Comparison of ENCODE assay signal across 8 mouse cellular contexts in the genomic region with DNA sequence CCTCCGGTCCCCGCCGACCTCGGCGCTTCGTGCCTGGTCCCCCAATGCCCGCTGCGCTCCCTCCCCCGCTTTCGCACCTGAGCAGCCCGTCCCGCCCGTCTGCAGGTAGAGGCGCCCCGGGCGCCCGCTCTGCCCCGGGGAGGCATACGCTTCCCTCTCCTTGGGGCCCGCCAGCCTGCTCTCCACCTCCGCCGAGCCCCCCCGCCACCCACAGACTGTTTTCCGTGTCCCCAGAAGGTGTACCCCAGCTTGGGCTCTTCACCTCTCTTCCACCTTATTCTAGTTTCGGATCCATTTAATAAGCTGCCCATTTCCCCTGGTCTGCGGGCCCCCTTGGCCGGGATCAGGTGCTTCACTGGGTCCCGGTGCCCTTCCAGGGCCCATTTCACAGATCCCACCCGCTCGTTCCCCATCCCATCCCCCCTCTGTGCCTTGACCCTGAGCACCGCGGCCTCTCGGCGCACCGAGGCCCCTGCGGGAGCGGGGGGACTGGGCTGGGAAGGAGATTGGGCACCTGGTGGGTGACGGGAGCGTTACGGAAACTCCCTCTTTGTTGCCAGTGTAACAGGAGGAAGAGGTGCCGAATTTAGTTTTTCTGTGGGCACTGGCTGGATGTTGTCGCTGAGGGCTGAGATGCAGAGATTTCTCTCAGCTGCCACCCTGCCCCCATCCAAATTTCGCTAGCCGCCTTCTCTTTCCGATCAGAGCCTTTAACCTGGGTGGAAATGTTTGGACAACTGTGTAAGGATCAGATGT. TPM values are rescaled to one million over a fixed set of nuclear protein-coding genes. Genes with fewer than 3 reads are reported as not detected.
DNase-seq lines count a peak whose midpoint lies in the region; ATAC-seq and TF ChIP-seq lines count a peak whose summit lies in the region.

No protein-coding gene starts in this region.

- no peaks in the 10 kb centered on the region for H3K36me3 ChIP-seq in C2C12 (ENCODE audit: control insufficient read depth, insufficient read depth)
- no peaks in the 10 kb centered on the region for H3K36me3 ChIP-seq in embryonic facial prominence, embryonic 14.5 days (ENCODE audit: control insufficient read depth, insufficient read depth, low read length)
- H3K36me3 ChIP-seq in heart, embryonic 13.5 days: no peaks in the 10 kb centered on the region
- no peaks in the 10 kb centered on the region for H3K36me3 ChIP-seq in kidney, postnatal 0 days (ENCODE audit: insufficient read depth, low read length)
- no peaks in the 10 kb centered on the region for H3K36me3 ChIP-seq in liver, embryonic 15.5 days (replicated peaks)
- H3K36me3 ChIP-seq in neural tube, embryonic 11.5 days (ENCODE audit: control insufficient read depth, insufficient read depth, low read length): no peaks in the 10 kb centered on the region

- peak overlapping the region; percentile 88 for H3K9ac ChIP-seq in embryonic facial prominence, embryonic 14.5 days (ENCODE audit: low read depth, low read length)
- H3K9ac ChIP-seq in heart, embryonic 13.5 days: peak overlapping the region; percentile 88
- peak overlapping the region; percentile 81 for H3K9ac ChIP-seq in kidney, postnatal 0 days (ENCODE audit: low read depth, low read length)
- H3K9ac ChIP-seq in liver, embryonic 15.5 days: peak overlapping the region; percentile 72
- peak overlapping the region; percentile 76 for H3K9ac ChIP-seq in neural tube, embryonic 11.5 days (ENCODE audit: low read length)

- peak; percentile 58 for DNase-seq in adrenal gland, postnatal 10 days
- peak; percentile 41 for DNase-seq in embryonic facial prominence, embryonic 14.5 days (ENCODE audit: low spot score)
- no peak for DNase-seq in kidney, postnatal 0 days (ENCODE audit: low spot score)
- DNase-seq in neural tube, embryonic 11.5 days (ENCODE audit: low spot score): peak; percentile 35
- peak; percentile 38 for DNase-seq in testis, postnatal 14 days (ENCODE audit: low spot score)

- H3K4me1 ChIP-seq in embryonic facial prominence, embryonic 14.5 days (ENCODE audit: control insufficient read depth, insufficient read depth, low read length): peaks cover 27% of the 10 kb centered on the region
- peaks cover 35% of the 10 kb centered on the region for H3K4me1 ChIP-seq in heart, embryonic 13.5 days
- H3K4me1 ChIP-seq in kidney, postnatal 0 days (replicated peaks; ENCODE audit: insufficient read depth, low read length): peaks cover 13% of the 10 kb centered on the region
- peaks cover 40% of the 10 kb centered on the region for H3K4me1 ChIP-seq in liver, embryonic 15.5 days (replicated peaks)
- H3K4me1 ChIP-seq in neural tube, embryonic 11.5 days (ENCODE audit: control insufficient read depth, insufficient read depth, low read length): peaks cover 2% of the 10 kb centered on the region; the same call in 1 of the 2 replicates

- H3K4me3 ChIP-seq in C2C12 (ENCODE audit: insufficient read depth, poor library complexity, severe bottlenecking): peak overlapping the region; percentile 64
- H3K4me3 ChIP-seq in embryonic facial prominence, embryonic 14.5 days (ENCODE audit: low read depth, low read length): peak overlapping the region; percentile 91
- peak overlapping the region; percentile 96 for H3K4me3 ChIP-seq in heart, embryonic 13.5 days
- H3K4me3 ChIP-seq in kidney, postnatal 0 days (replicated peaks; ENCODE audit: low read depth, low read length): peak overlapping the region; percentile 74
- peak overlapping the region; percentile 71 for H3K4me3 ChIP-seq in liver, embryonic 15.5 days (replicated peaks)
- H3K4me3 ChIP-seq in neural tube, embryonic 11.5 days (ENCODE audit: low read depth, low read length): peak overlapping the region; percentile 85

- ATAC-seq in embryonic facial prominence, embryonic 14.5 days (ENCODE audit: low read depth): no peak; the same call in 1 of the 2 replicates
- peak; percentile 15; the same call in 1 of the 2 replicates for ATAC-seq in heart, embryonic 13.5 days (ENCODE audit: extremely low read depth, insufficient number of reproducible peaks, low FRiP score, low TSS enrichment)
- ATAC-seq in kidney, postnatal 0 days (replicated peaks; ENCODE audit: low FRiP score, low read depth): peak; percentile 14; the same call in 1 of the 2 replicates
- no peak; the same call in 1 of the 2 replicates for ATAC-seq in liver, embryonic 15.5 days (ENCODE audit: insufficient read depth)
- ATAC-seq in neural tube, embryonic 11.5 days (ENCODE audit: insufficient read depth, low FRiP score, low TSS enrichment): peak; percentile 8; the same call in 1 of the 2 replicates

- peak overlapping the region; percentile 84 for H3K27ac ChIP-seq in embryonic facial prominence, embryonic 14.5 days (replicated peaks; ENCODE audit: low read depth, low read length)
- H3K27ac ChIP-seq in heart, embryonic 13.5 days (replicated peaks): peak overlapping the region; percentile 87
- H3K27ac ChIP-seq in kidney, postnatal 0 days: peak overlapping the region; percentile 81
- H3K27ac ChIP-seq in liver, embryonic 15.5 days (replicated peaks): peak overlapping the region; percentile 48
- peak overlapping the region; percentile 77 for H3K27ac ChIP-seq in neural tube, embryonic 11.5 days (ENCODE audit: low read depth, low read length)

- no peaks in the 10 kb centered on the region for H3K27me3 ChIP-seq in C2C12 (ENCODE audit: control insufficient read depth, insufficient read depth, insufficient read length)
- H3K27me3 ChIP-seq in embryonic facial prominence, embryonic 14.5 days (replicated peaks; ENCODE audit: control insufficient read depth, insufficient read depth, low read length): no peaks in the 10 kb centered on the region
- no peaks in the 10 kb centered on the region for H3K27me3 ChIP-seq in heart, embryonic 13.5 days (replicated peaks)
- H3K27me3 ChIP-seq in kidney, postnatal 0 days (ENCODE audit: insufficient read depth, low read length): no peaks in the 10 kb centered on the region
- peaks cover 43% of the 10 kb centered on the region for H3K27me3 ChIP-seq in liver, embryonic 15.5 days
- no peaks in the 10 kb centered on the region for H3K27me3 ChIP-seq in neural tube, embryonic 11.5 days (ENCODE audit: control insufficient read depth, insufficient read depth, low read length)

- H3K79me3 ChIP-seq in C2C12 (ENCODE audit: low read depth): peaks cover 34% of the 10 kb centered on the region

- peak overlapping the region; percentile 73 for H3ac ChIP-seq in C2C12 (ENCODE audit: control insufficient read depth, insufficient read length, low read depth)

- no peak for TF ChIP-seq CTCF in C2C12 (IDR thresholded peaks at IDR 0.05; ENCODE audit: control insufficient read depth, insufficient read depth, insufficient read length)
- TF ChIP-seq CTCF in kidney, postnatal 0 days (IDR thresholded peaks at IDR 0.05; ENCODE audit: low read depth): no peak

- 0% methylated on average over 24 of the region's 45 CpGs for WGBS in embryonic facial prominence, embryonic 14.5 days
- WGBS in heart, embryonic 13.5 days: under 1% methylated on average over 45 of the region's 45 CpGs
- WGBS in kidney, postnatal 0 days: under 1% methylated on average over 45 of the region's 45 CpGs
- 1% methylated on average over 45 of the region's 45 CpGs for WGBS in liver, embryonic 15.5 days (ENCODE audit: insufficient replicate concordance)
- 1% methylated on average over 45 of the region's 45 CpGs for WGBS in neural tube, embryonic 11.5 days

- H3K4me2 ChIP-seq in embryonic facial prominence, embryonic 14.5 days (ENCODE audit: low read depth, low read length): peak overlapping the region; percentile 98
- H3K4me2 ChIP-seq in heart, embryonic 13.5 days: peak overlapping the region; percentile 95
- H3K4me2 ChIP-seq in kidney, postnatal 0 days (ENCODE audit: low read length): peak overlapping the region; percentile 85
- peak overlapping the region; percentile 93 for H3K4me2 ChIP-seq in liver, embryonic 15.5 days
- H3K4me2 ChIP-seq in neural tube, embryonic 11.5 days (ENCODE audit: low read depth): peak overlapping the region; percentile 98

- H3K79me2 ChIP-seq in C2C12 (ENCODE audit: control insufficient read depth, insufficient read depth): peaks cover 53% of the 10 kb centered on the region

- H3K9me3 ChIP-seq in embryonic facial prominence, embryonic 14.5 days (ENCODE audit: control insufficient read depth, low read length): no peaks in the 10 kb centered on the region
- H3K9me3 ChIP-seq in heart, embryonic 13.5 days: no peaks in the 10 kb centered on the region
- no peaks in the 10 kb centered on the region for H3K9me3 ChIP-seq in kidney, postnatal 0 days (replicated peaks; ENCODE audit: low read length)
- no peaks in the 10 kb centered on the region for H3K9me3 ChIP-seq in liver, embryonic 15.5 days (replicated peaks)
- H3K9me3 ChIP-seq in neural tube, embryonic 11.5 days (ENCODE audit: control insufficient read depth, low read length): no peaks in the 10 kb centered on the region

TF ChIP-seq in C2C12, 6 proteins besides CTCF, POLR2A, EP300 and RAD21:
- TF ChIP-seq MYOD1 (IDR thresholded peaks at IDR 0.05; ENCODE audit: control insufficient read depth, insufficient read length, low read depth): no peak
- no peak for TF ChIP-seq MYOG (IDR thresholded peaks at IDR 0.05; ENCODE audit: control insufficient read depth, extremely low read depth, insufficient read length)
- no peak for TF ChIP-seq MAX (IDR thresholded peaks at IDR 0.05)
- no peak for TF ChIP-seq USF1 (IDR thresholded peaks at IDR 0.05; ENCODE audit: low read depth)
- no peak for TF ChIP-seq CEBPB (IDR thresholded peaks at IDR 0.05; ENCODE audit: low read depth)
- TF ChIP-seq FOSL1 (IDR thresholded peaks at IDR 0.05; ENCODE audit: insufficient read depth, low read length, poor library complexity, severe bottlenecking): no peak

RNA-seq across cellular contexts. Expression of gene Slc44a1, which starts 0.8 kb away (rescaled TPM):
- 27.1 TPM for polyA plus RNA-seq in C2C12 (2012; fragmentation: generic; extraction: Trizol)
- 10 to 100 TPM; 69.5 to 75.8 TPM for total RNA-seq in adrenal gland, postnatal 10 days (2021)
- 56.0 and 61.8 TPM in 2 replicates for polyA plus RNA-seq in embryonic facial prominence, embryonic 14.5 days (2014; fragmentation: Nextera tagmentation; extraction: Ambion mirVana)
- 17.0 and 17.1 TPM in 2 replicates for polyA plus RNA-seq in heart, embryonic 13.5 days (2015; fragmentation: Nextera tagmentation; extraction: Ambion mirVana)
- polyA plus RNA-seq in kidney, postnatal 0 days (2015; fragmentation: Nextera tagmentation; extraction: Ambion mirVana): 43.4 and 44.1 TPM in 2 replicates
- 12.1 and 13.6 TPM in 2 replicates for polyA plus RNA-seq in liver, embryonic 15.5 days (2015; fragmentation: Nextera tagmentation; extraction: Ambion mirVana)
- 21.7 and 23.1 TPM in 2 replicates for polyA plus RNA-seq in neural tube, embryonic 11.5 days (2014; fragmentation: Nextera tagmentation; extraction: Ambion mirVana)

Comparison
In these comparisons a context has a peak if more than half of its experiments do, and no peak if none do; other contexts are left out.
1. ATAC-seq: peak in heart, embryonic 13.5 days (single experiment), kidney, postnatal 0 days (single experiment) and neural tube, embryonic 11.5 days (single experiment); none in embryonic facial prominence, embryonic 14.5 days (single experiment) and liver, embryonic 15.5 days (single experiment).
2. Peak in every context shown above with its lines, with median percentiles within 50 percentile points of each other: H3K4me3 ChIP-seq, H3K27ac ChIP-seq, H3K4me2 ChIP-seq and H3K9ac ChIP-seq.